Mouse (Mus musculus) embryonic facial prominence, embryonic 11.5 days (tissue): ENCODE measurements around the gene Fxr2. TPM values are rescaled to one million over a fixed set of nuclear protein-coding genes. Genes with fewer than 3 reads are reported as not detected.

Source experiments
- ATAC-seq: fragments of 200-750 bp; cut with Nextera tagmentation; replicated peaks from 2 replicates; pipeline ENCODE4 v1.8.0; 2017; ENCODE audit warnings: low read depth; ENCODE audit not compliant: insufficient number of reproducible peaks, low FRiP score, low TSS enrichment
- DNase-seq: peaks from one replicate; pipeline ENCODE4 v3.0.0-alpha.2; 2015; ENCODE audit warnings: low spot score
- H3K27ac ChIP-seq: fragments of 300-500 bp; sonication (generic); replicated peaks from 2 replicates; pipeline ENCODE4 v1.5.1; 2014; ENCODE audit warnings: mild to moderate bottlenecking, low read depth, low read length, control low read depth
- H3K27me3 ChIP-seq: fragments of 300-500 bp; sonication (generic); 2 replicates; pipeline ENCODE4 v1.6.1; 2014; ENCODE audit warnings: mild to moderate bottlenecking, low read length, moderate library complexity, mixed read lengths; ENCODE audit not compliant: control insufficient read depth, insufficient read depth
- H3K36me3 ChIP-seq: fragments of 300-500 bp; sonication (generic); replicated peaks from 2 replicates; pipeline ENCODE4 v1.6.1; 2014; ENCODE audit warnings: low read depth, mild to moderate bottlenecking, low read length, moderate library complexity, mixed read lengths; ENCODE audit not compliant: control insufficient read depth, insufficient read depth
- H3K4me1 ChIP-seq: fragments of 300-500 bp; sonication (generic); 2 replicates; pipeline ENCODE4 v1.6.1; 2014; ENCODE audit warnings: low read length, mixed read lengths; ENCODE audit not compliant: control insufficient read depth, insufficient read depth
- H3K4me2 ChIP-seq: fragments of 300-500 bp; sonication (generic); 2 replicates; pipeline ENCODE4 v1.6.1; 2014; ENCODE audit warnings: low read depth, mild to moderate bottlenecking, control low read depth, low read length, moderate library complexity
- H3K4me3 ChIP-seq: fragments of 300-500 bp; sonication (generic); 2 replicates; pipeline ENCODE4 v1.5.1; 2014; ENCODE audit warnings: low read depth, low read length, control low read depth
- H3K9ac ChIP-seq: fragments of 300-500 bp; sonication (generic); replicated peaks from 2 replicates; pipeline ENCODE4 v1.6.1; 2014; ENCODE audit warnings: mild to moderate bottlenecking, control low read depth, low read length
- H3K9me3 ChIP-seq: fragments of 300-500 bp; sonication (generic); replicated peaks from 2 replicates; pipeline ENCODE4 v1.6.1; 2016; ENCODE audit warnings: mild to moderate bottlenecking, low read length, inconsistent platforms, mixed read lengths; ENCODE audit not compliant: control insufficient read depth
- WGBS: fragments of 180-500 bp; shearing (Covaris S2); extraction: QIAGEN DNeasy Blood & Tissue Kit; methylation state at CpG from one replicate; pipeline ENCODE4 v1.1.7; 2014; 5-methylcytosine and 5-hydroxymethylcytosine counted together
- polyA plus RNA-seq: library from polyadenylated mRNA; unstranded; fragments of >200 nt; fragmentation: Nextera tagmentation; extraction: Ambion mirVana; gene quantifications from 2 replicates; pipeline ENCODE4 v1.2.1, GENCODE M21; 2014

The Fxr2 gene
- polyA plus RNA-seq, 1 experiment from 2014 or later, result 24.3 TPM

DNA sequence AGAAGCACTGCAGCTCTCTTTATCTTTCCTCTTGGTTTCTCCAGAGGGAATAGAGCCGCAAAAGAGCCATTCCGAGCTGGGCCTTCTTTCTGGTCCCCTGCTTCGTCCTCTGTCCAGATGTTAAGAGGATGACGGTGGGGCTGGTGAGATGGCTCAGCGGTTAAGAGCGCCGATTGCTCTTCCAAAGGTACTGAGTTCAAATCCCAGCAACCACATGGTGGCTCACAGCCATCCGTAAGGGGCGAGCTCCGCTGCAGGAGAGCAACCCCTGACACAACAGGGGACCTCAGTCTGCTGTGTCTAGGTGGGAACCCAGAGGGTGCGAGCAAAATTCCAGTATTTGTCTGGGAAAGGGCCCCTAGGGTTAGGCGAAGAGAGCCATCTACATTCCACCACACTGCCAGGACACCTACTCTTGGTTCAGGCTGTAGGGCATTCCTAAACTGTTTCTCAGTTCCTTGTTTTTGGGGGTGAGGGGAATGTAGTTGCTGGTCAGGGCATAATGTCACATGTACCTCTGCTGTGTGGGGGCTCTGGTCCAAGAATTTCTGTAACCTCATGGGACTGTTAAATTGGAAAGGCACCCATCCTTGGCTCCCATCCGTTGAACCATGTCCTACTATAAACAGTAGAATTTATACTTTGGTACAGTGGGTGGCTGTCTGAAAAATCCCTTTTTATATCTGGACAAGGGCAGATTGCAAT lies 30.3 kb downstream of the Fxr2 start:
- Histone ChIP-seq H3K27ac (peak overlapping the region; percentile 95), H3K4me2 (peak overlapping the region; percentile 53), H3K9ac (peak overlapping the region; percentile 70), H3K4me1 (no peaks in the 10 kb centered on the region), H3K9me3 (no peaks in the 10 kb centered on the region), H3K4me3 (peak overlapping the region; percentile 48), H3K27me3 (no peaks in the 10 kb centered on the region), H3K36me3 (peaks cover 16% of the 10 kb centered on the region)
- WGBS, result 71% methylated on average over 13 of the region's 13 CpGs
- DNase-seq, result no peak
- peak; percentile 5; the same call in 1 of the 2 replicates for ATAC-seq

DNA sequence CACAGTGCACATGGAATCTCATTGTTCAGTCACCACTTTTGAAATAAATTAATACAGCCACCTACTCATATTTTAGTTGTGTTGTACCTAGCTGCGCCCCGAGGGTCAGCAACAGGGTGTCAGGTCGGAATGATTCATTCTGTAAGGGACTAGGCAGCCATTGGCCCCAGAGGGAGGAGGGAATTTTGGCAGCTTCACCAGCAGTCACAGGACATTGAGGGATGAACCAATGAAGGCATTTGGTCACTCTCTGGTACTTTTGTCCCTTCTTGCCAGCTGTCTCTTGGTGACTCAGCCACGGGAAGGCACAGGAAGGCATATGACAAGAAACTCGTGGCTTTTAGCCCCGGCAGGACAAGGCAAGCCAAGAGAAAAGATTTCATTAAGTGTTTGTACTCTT lies 31.0 kb downstream of the Fxr2 start:
- DNase-seq (no peak), ATAC-seq (no peak)
- Histone ChIP-seq H3K9me3 (no peaks in the 10 kb centered on the region), H3K4me3 (no peak overlapping the region), H3K27ac (no peak overlapping the region), H3K9ac (no peak overlapping the region), H3K4me1 (no peaks in the 10 kb centered on the region), H3K36me3 (peaks cover 13% of the 10 kb centered on the region), H3K4me2 (no peak overlapping the region), H3K27me3 (no peaks in the 10 kb centered on the region)
- WGBS, result 90% methylated on average over 6 of the region's 6 CpGs

DNA sequence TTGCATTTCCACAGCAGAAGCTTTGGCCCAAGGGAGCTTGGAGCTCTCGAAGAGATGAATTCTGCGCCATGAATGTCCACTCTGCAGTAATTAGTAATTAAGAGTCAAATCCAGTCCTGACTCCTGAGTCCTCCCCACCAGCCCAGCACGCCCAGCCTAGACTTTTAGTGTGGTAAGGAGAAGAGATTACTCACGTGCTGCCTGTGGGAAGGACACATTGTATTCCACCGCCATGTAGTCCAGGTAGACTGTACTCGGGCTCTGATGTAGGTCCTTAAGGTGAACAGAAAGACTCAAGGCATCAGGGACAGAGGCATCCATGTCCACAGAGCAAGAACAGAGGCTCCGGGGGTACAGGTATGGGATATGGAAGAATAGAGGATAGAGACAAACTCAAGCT lies 32.1 kb downstream of the Fxr2 start:
- Histone ChIP-seq H3K4me2 (no peak overlapping the region), H3K36me3 (peaks cover 18% of the 10 kb centered on the region), H3K4me1 (no peaks in the 10 kb centered on the region), H3K4me3 (no peak overlapping the region), H3K27ac (no peak overlapping the region), H3K9ac (no peak overlapping the region), H3K9me3 (no peaks in the 10 kb centered on the region), H3K27me3 (no peaks in the 10 kb centered on the region)
- ATAC-seq (no peak), DNase-seq (no peak)
- 91% methylated on average over 7 of the region's 7 CpGs for WGBS

DNA sequence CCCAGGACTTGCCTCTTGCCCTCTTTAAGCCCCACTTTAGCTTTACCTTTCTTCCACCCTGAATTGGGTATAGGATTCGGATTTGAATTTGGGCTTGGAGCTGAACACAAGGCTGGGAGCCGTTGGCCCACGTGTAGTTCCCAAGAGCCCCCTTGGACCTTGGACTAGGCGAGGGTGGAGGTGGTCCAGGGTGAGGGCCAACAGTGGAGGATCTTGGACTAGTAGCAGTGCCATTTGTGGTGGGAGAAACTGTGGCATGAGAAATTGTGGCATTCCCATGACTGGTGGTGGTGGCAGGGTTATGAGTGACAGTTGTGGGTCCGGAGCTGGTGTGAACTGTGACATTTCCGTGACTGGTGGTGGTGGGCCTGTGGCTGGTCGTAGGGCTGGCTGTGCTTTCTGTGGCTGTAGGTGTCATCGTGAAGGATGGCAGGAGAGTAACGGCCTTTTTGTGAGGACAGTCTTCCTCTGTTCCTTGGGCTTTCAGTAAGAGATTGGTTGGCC lies 32.7 kb downstream of the Fxr2 start:
- DNase-seq (no peak), ATAC-seq (no peak)
- no peaks in the 10 kb centered on the region for H3K4me1 ChIP-seq
- no peaks in the 10 kb centered on the region for H3K27me3 ChIP-seq
- no peak overlapping the region for H3K4me2 ChIP-seq
- peaks cover 20% of the 10 kb centered on the region for H3K36me3 ChIP-seq
- no peak overlapping the region for H3K27ac ChIP-seq
- no peak overlapping the region for H3K9ac ChIP-seq
- H3K4me3 ChIP-seq, result no peak overlapping the region
- H3K9me3 ChIP-seq, result no peaks in the 10 kb centered on the region
- 81% methylated on average over 9 of the region's 9 CpGs for WGBS

DNA sequence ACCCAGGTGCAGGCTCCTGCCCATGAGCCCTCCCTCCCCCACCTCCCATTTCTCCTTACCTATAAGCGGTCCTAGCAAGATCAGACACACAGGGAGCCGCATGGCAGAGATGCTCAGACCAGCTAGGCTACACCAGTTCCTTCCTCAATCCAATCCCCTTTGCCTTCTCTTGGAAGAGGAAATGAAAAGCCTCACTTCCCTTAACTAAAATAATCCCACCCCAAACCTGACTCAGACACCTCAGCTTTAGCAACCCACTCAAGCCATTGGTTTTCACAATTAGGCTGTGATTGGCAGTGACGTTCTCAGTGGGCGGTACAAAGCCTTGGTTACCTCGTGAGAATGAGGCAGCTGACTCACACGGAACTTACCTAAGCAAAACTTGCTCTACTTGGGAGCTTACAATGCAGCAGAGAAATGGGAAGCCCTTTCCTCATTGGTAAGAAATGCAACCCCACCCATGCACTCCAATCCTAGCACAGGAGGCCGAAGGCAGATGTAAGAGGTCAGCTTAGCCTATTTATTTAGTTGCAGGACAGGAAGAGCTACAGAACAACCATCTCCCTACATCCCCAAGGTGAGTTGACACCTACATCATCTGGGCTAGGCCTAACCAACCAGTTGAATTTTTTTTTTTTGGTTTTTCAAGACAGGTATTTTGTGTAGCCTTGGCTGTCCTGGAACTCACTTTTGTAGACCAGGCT lies 33.3 kb downstream of the Fxr2 start, which contains the start of gene Cd68:
Cd68 (minus strand) TSS at position 193 of the 704 bp plus-strand sequence.
- ATAC-seq, result no peak
- Histone ChIP-seq H3K27ac (no peak within 1 kb of the TSS), H3K4me3 (no peak within 1 kb of the TSS), H3K9ac (no peak within 1 kb of the TSS), H3K4me1 (no peaks in the 10 kb centered on the region), H3K4me2 (no peak within 1 kb of the TSS), H3K9me3 (no peaks in the 10 kb centered on the region), H3K36me3 (peaks cover 23% of the 10 kb centered on the region), H3K27me3 (no peaks in the 10 kb centered on the region)
- WGBS, result 37% methylated on average over 7 of the region's 7 CpGs
- DNase-seq, result peak; percentile 51

DNA sequence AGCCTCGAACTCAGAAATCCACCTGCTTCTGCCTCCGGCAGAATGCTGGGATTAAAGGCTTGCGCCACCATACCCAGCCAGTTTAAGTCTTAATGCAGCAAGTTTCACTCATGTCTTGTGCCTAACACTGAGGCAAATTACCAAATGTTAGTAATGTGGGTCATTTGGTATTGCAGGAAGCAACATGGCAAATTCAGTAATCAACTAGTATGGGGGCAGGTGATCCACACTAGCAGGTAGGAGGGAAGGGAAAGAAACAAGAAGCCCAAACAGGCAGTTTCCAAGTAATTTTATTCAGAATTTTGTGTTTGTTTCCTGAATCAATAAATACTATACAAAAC lies 33.8 kb downstream of the Fxr2 start:
- H3K9me3 ChIP-seq, result no peaks in the 10 kb centered on the region
- WGBS, result 83% methylated on average over 3 of the region's 3 CpGs
- no peaks in the 10 kb centered on the region for H3K4me1 ChIP-seq
- H3K4me3 ChIP-seq, result no peak overlapping the region
- H3K4me2 ChIP-seq, result no peak overlapping the region
- ATAC-seq, result no peak
- H3K27ac ChIP-seq, result no peak overlapping the region
- peaks cover 23% of the 10 kb centered on the region for H3K36me3 ChIP-seq
- H3K9ac ChIP-seq, result no peak overlapping the region
- no peak for DNase-seq
- no peaks in the 10 kb centered on the region for H3K27me3 ChIP-seq

DNA sequence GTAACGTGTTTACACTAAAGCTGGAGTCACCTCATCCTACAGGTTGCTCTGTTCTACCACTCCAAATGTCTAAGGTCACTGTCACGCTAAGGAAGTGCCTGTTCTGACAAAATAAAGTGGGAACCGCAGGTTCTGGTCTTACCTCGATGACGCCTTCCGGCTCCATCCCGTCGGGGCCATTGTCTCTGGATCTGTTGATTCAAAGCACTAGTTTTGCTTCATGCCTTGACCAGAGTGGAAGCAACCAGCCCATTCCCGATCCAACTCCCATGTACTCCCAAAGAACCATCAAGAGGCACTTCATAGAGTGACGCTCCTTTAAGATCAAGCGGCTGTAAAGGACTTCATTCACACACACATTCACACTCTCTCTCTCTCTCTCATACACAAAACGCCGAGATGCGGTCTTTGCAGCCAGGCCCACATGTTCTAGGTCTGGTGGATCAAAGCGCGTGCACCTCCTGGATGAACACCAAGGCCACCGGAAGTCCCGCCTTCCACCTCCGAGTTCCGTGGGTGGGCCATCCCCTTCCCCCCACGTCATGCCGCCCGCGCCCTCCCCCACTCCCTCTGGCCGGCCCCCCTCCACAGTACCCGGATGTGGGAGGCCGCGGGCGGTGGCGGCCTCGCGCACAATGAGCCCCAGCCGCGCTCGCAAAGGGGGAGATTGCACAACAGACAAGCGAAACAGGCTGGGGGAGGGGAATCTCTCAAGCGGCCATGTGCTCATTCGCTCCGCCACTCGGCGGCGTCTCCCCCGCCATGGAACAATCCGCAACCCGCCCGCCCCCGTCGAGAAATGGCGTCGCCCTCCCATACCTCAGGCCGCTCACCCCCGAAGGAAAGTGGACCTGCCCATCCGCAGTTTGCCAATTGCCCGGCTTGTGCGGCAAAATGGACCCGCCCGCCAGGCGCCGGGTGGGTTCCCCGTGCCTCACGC lies 38.3 kb downstream of the Fxr2 start:
- Histone ChIP-seq H3K4me3 (peak overlapping the region; percentile 94), H3K9me3 (no peaks in the 10 kb centered on the region), H3K27me3 (no peaks in the 10 kb centered on the region), H3K36me3 (peaks cover 25% of the 10 kb centered on the region), H3K4me2 (peak overlapping the region; percentile 87), H3K4me1 (no peaks in the 10 kb centered on the region), H3K27ac (peak overlapping the region; percentile 93), H3K9ac (peak overlapping the region; percentile 99)
- DNase-seq, result peak; percentile 96
- peak; percentile 45 for ATAC-seq
- WGBS, result under 1% methylated on average over 55 of the region's 61 CpGs
